Mouse (Mus musculus): ENCODE measurements around the gene Nid1. TPM values are rescaled to one million over a fixed set of nuclear protein-coding genes. Genes with fewer than 3 reads are reported as not detected.

The Nid1 gene
- polyA plus RNA-seq, 1 experiment from 2014 or later = 32.6 TPM

GRCm38 (mm10) chr13:13477046-13477445 lies 39.7 kb downstream of the Nid1 start:
- no peaks in the 10 kb centered on the region for H3K27me3 ChIP-seq (replicated peaks; ENCODE audit: control insufficient read depth, insufficient read depth, low read length)
- H3K4me2 ChIP-seq = no peak overlapping the region
- H3K9ac ChIP-seq (ENCODE audit: low read depth, low read length) = no peak overlapping the region
- DNase-seq (ENCODE audit: low spot score) (no peak), ATAC-seq (replicated peaks; ENCODE audit: low FRiP score) (no peak)
- H3K9me3 ChIP-seq (ENCODE audit: control insufficient read depth, low read length) = no peaks in the 10 kb centered on the region
- no peak overlapping the region for H3K4me3 ChIP-seq (ENCODE audit: low read depth, low read length)
- H3K27ac ChIP-seq (ENCODE audit: low read depth, low read length) = no peak overlapping the region
- H3K4me1 ChIP-seq (replicated peaks; ENCODE audit: control insufficient read depth, insufficient read depth, low read length) = no peaks in the 10 kb centered on the region
- no peaks in the 10 kb centered on the region; the same call in 1 of the 2 replicates for H3K36me3 ChIP-seq (ENCODE audit: control insufficient read depth, insufficient read depth, low read length)
- 77% methylated on average over 2 of the region's 2 CpGs for WGBS

- peaks cover 2% of the 10 kb centered on the region; the same call in 1 of the 2 replicates for H3K36me3 ChIP-seq (ENCODE audit: control insufficient read depth, insufficient read depth, low read length)
Measured at GRCm38 (mm10) chr13:13479986-13480385, 42.6 kb downstream of the Nid1 start.

GRCm38 (mm10) chr13:13481033-13481432 lies 43.7 kb downstream of the Nid1 start:
- H3K4me3 ChIP-seq (ENCODE audit: low read depth, low read length) = no peak overlapping the region
- H3K36me3 ChIP-seq (ENCODE audit: control insufficient read depth, insufficient read depth, low read length) = peaks cover 2% of the 10 kb centered on the region; the same call in 1 of the 2 replicates
- no peak overlapping the region for H3K9ac ChIP-seq (ENCODE audit: low read depth, low read length)
- no peak for ATAC-seq (replicated peaks; ENCODE audit: low FRiP score)
- DNase-seq (ENCODE audit: low spot score) = no peak
- no peak overlapping the region for H3K27ac ChIP-seq (ENCODE audit: low read depth, low read length)
- H3K27me3 ChIP-seq (replicated peaks; ENCODE audit: control insufficient read depth, insufficient read depth, low read length) = no peaks in the 10 kb centered on the region
- no peaks in the 10 kb centered on the region for H3K4me1 ChIP-seq (replicated peaks; ENCODE audit: control insufficient read depth, insufficient read depth, low read length)
- no peak overlapping the region for H3K4me2 ChIP-seq
- WGBS = 69% methylated on average over 5 of the region's 5 CpGs
- H3K9me3 ChIP-seq (ENCODE audit: control insufficient read depth, low read length) = no peaks in the 10 kb centered on the region

More at GRCm38 (mm10) chr13:13479986-13480385, 42.6 kb downstream of the Nid1 start:
- Histone ChIP-seq H3K4me3 (ENCODE audit: low read depth, low read length) (no peak overlapping the region), H3K4me2 (no peak overlapping the region), H3K27ac (ENCODE audit: low read depth, low read length) (no peak overlapping the region), H3K4me1 (replicated peaks; ENCODE audit: control insufficient read depth, insufficient read depth, low read length) (no peaks in the 10 kb centered on the region), H3K9me3 (ENCODE audit: control insufficient read depth, low read length) (no peaks in the 10 kb centered on the region), H3K27me3 (replicated peaks; ENCODE audit: control insufficient read depth, insufficient read depth, low read length) (no peaks in the 10 kb centered on the region), H3K9ac (ENCODE audit: low read depth, low read length) (no peak overlapping the region)
- DNase-seq (ENCODE audit: low spot score) = no peak
- 20% methylated on average over 2 of the region's 2 CpGs for WGBS
- ATAC-seq (replicated peaks; ENCODE audit: low FRiP score) = no peak

GRCm38 (mm10) chr13:13481875-13482674 lies 44.7 kb downstream of the Nid1 start:
- peaks cover 2% of the 10 kb centered on the region; the same call in 1 of the 2 replicates for H3K36me3 ChIP-seq (ENCODE audit: control insufficient read depth, insufficient read depth, low read length)
- DNase-seq (ENCODE audit: low spot score) (no peak), ATAC-seq (replicated peaks; ENCODE audit: low FRiP score) (no peak)
- no peak overlapping the region for H3K27ac ChIP-seq (ENCODE audit: low read depth, low read length)
- no peak overlapping the region for H3K4me3 ChIP-seq (ENCODE audit: low read depth, low read length)
- 86% methylated on average over 16 of the region's 16 CpGs for WGBS
- no peaks in the 10 kb centered on the region for H3K9me3 ChIP-seq (ENCODE audit: control insufficient read depth, low read length)
- no peak overlapping the region for H3K9ac ChIP-seq (ENCODE audit: low read depth, low read length)
- no peaks in the 10 kb centered on the region for H3K27me3 ChIP-seq (replicated peaks; ENCODE audit: control insufficient read depth, insufficient read depth, low read length)
- no peak overlapping the region for H3K4me2 ChIP-seq
- H3K4me1 ChIP-seq (replicated peaks; ENCODE audit: control insufficient read depth, insufficient read depth, low read length) = no peaks in the 10 kb centered on the region

DNA sequence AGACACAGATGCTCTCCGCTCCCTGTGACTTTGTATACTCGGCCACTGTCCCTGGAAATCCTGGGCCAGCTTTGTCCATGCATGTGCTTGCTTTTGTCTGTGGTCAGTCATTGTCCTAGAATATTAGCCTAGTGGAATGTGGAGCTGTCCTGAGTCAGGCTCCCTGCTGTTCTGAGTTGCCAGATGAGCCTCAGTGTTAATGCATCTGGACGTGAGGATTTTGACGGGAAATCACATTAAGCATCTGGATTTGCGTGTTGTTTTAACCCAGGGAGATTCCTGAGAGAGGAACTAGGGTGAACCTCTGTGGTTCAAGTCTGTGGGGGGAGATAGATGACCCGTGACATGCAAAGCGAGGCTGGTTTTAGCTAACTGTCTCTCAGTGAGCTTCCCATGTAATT lies 47.0 kb downstream of the Nid1 start:
- DNase-seq (ENCODE audit: low spot score) (no peak), ATAC-seq (replicated peaks; ENCODE audit: low FRiP score) (no peak)
- Histone ChIP-seq H3K9me3 (ENCODE audit: control insufficient read depth, low read length) (no peaks in the 10 kb centered on the region), H3K4me3 (ENCODE audit: low read depth, low read length) (no peak overlapping the region), H3K27me3 (replicated peaks; ENCODE audit: control insufficient read depth, insufficient read depth, low read length) (no peaks in the 10 kb centered on the region), H3K9ac (ENCODE audit: low read depth, low read length) (no peak overlapping the region), H3K4me1 (replicated peaks; ENCODE audit: control insufficient read depth, insufficient read depth, low read length) (no peaks in the 10 kb centered on the region), H3K4me2 (no peak overlapping the region), H3K36me3 (ENCODE audit: control insufficient read depth, insufficient read depth, low read length) (peaks cover 2% of the 10 kb centered on the region; the same call in 1 of the 2 replicates), H3K27ac (ENCODE audit: low read depth, low read length) (no peak overlapping the region)
- 67% methylated on average over 7 of the region's 7 CpGs for WGBS

DNA sequence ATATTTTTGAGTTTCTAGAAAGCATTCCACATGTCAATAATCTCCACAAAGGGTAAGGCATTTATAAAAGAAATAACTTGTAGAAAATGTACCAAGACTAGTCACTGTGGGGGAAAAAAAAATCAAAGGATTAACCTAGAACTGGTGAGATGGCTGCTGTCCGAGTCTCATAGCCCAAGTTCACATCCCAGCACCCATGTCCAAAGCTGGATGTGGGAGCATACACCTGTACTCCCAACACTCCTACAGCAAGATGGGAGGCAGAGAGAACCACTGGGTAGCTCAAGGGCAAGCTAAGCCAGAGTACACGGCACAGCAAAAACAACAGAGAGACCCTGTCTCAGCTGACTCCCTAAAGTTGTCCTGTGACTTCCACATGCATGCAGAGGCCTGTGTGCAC lies 47.5 kb downstream of the Nid1 start:
- H3K36me3 ChIP-seq (ENCODE audit: control insufficient read depth, insufficient read depth, low read length) = peaks cover 2% of the 10 kb centered on the region; the same call in 1 of the 2 replicates
- 75% methylated on average over 2 of the region's 2 CpGs for WGBS
- H3K27me3 ChIP-seq (replicated peaks; ENCODE audit: control insufficient read depth, insufficient read depth, low read length) = no peaks in the 10 kb centered on the region
- no peak for DNase-seq (ENCODE audit: low spot score)
- no peaks in the 10 kb centered on the region for H3K9me3 ChIP-seq (ENCODE audit: control insufficient read depth, low read length)
- H3K4me1 ChIP-seq (replicated peaks; ENCODE audit: control insufficient read depth, insufficient read depth, low read length) = no peaks in the 10 kb centered on the region
- H3K9ac ChIP-seq (ENCODE audit: low read depth, low read length) = no peak overlapping the region
- ATAC-seq (replicated peaks; ENCODE audit: low FRiP score) = no peak
- H3K4me2 ChIP-seq = no peak overlapping the region
- no peak overlapping the region for H3K27ac ChIP-seq (ENCODE audit: low read depth, low read length)
- H3K4me3 ChIP-seq (ENCODE audit: low read depth, low read length) = no peak overlapping the region

- H3K27me3 ChIP-seq (replicated peaks; ENCODE audit: control insufficient read depth, insufficient read depth, low read length) = no peaks in the 10 kb centered on the region
- DNase-seq (ENCODE audit: low spot score) (no peak), ATAC-seq (replicated peaks; ENCODE audit: low FRiP score) (no peak)
- WGBS = 77% methylated on average over 4 of the region's 4 CpGs
- H3K36me3 ChIP-seq (ENCODE audit: control insufficient read depth, insufficient read depth, low read length) = peaks cover 2% of the 10 kb centered on the region; the same call in 1 of the 2 replicates
- H3K4me3 ChIP-seq (ENCODE audit: low read depth, low read length) = no peak overlapping the region
- H3K27ac ChIP-seq (ENCODE audit: low read depth, low read length) = no peak overlapping the region
- H3K4me1 ChIP-seq (replicated peaks; ENCODE audit: control insufficient read depth, insufficient read depth, low read length) = no peaks in the 10 kb centered on the region
- no peaks in the 10 kb centered on the region for H3K9me3 ChIP-seq (ENCODE audit: control insufficient read depth, low read length)
- no peak overlapping the region for H3K4me2 ChIP-seq
- no peak overlapping the region for H3K9ac ChIP-seq (ENCODE audit: low read depth, low read length)
Measured at GRCm38 (mm10) chr13:13485682-13486081, 48.3 kb downstream of the Nid1 start.

DNA sequence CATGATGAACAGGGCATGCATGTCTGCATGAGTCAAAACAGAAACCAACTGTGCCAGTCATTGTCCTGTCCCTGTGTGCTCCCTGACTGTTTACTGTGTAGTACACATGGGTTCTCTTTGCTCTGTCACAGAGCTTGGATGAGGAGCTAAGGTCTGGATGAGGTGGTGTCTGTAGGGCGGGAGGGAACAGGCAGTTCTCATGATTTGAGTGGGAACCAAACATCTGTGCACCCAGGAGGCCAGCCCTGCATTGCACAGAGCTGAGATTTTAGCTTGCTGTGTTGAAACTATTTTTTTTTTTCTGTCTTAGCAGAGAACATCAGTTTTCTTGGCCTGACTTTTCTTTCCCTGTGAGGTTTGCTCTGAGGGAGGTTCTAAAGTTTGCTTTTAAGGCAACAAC lies 50.5 kb downstream of the Nid1 start:
- H3K27me3 ChIP-seq (replicated peaks; ENCODE audit: control insufficient read depth, insufficient read depth, low read length) = no peaks in the 10 kb centered on the region
- no peak overlapping the region for H3K4me3 ChIP-seq (ENCODE audit: low read depth, low read length)
- no peaks in the 10 kb centered on the region for H3K9me3 ChIP-seq (ENCODE audit: control insufficient read depth, low read length)
- 84% methylated on average over 1 of the region's 1 CpGs for WGBS
- peaks cover 2% of the 10 kb centered on the region; the same call in 1 of the 2 replicates for H3K36me3 ChIP-seq (ENCODE audit: control insufficient read depth, insufficient read depth, low read length)
- H3K9ac ChIP-seq (ENCODE audit: low read depth, low read length) = no peak overlapping the region
- no peak for ATAC-seq (replicated peaks; ENCODE audit: low FRiP score)
- H3K4me2 ChIP-seq = no peak overlapping the region
- no peak overlapping the region for H3K27ac ChIP-seq (ENCODE audit: low read depth, low read length)
- H3K4me1 ChIP-seq (replicated peaks; ENCODE audit: control insufficient read depth, insufficient read depth, low read length) = no peaks in the 10 kb centered on the region
- DNase-seq (ENCODE audit: low spot score) = no peak

DNA sequence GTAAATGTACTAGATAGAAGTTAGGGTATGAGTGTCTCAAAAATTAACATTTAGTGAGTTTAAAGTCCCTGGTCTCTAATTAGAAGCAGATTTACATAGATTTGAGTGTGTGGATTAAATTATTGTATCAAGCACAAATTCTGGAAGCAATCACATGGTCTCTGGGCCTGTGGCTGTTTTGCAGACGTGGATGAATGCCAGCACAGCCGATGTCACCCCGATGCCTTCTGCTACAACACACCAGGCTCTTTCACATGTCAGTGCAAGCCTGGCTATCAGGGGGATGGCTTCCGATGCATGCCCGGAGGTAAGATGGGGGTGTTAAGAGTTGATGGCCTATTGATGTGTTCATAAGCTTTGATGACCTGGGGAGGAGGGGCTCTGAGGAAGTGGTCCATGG lies 52.5 kb downstream of the Nid1 start:
- no peak for DNase-seq (ENCODE audit: low spot score)
- 84% methylated on average over 5 of the region's 5 CpGs for WGBS
- Histone ChIP-seq H3K4me2 (no peak overlapping the region), H3K27me3 (replicated peaks; ENCODE audit: control insufficient read depth, insufficient read depth, low read length) (no peaks in the 10 kb centered on the region), H3K4me3 (ENCODE audit: low read depth, low read length) (no peak overlapping the region), H3K9ac (ENCODE audit: low read depth, low read length) (no peak overlapping the region), H3K4me1 (replicated peaks; ENCODE audit: control insufficient read depth, insufficient read depth, low read length) (no peaks in the 10 kb centered on the region), H3K9me3 (ENCODE audit: control insufficient read depth, low read length) (no peaks in the 10 kb centered on the region), H3K27ac (ENCODE audit: low read depth, low read length) (no peak overlapping the region), H3K36me3 (ENCODE audit: control insufficient read depth, insufficient read depth, low read length) (no peaks in the 10 kb centered on the region)
- no peak for ATAC-seq (replicated peaks; ENCODE audit: low FRiP score)

All from liver, embryonic 11.5 days (tissue).